Mouse (Mus musculus) hindbrain, embryonic 11.5 days (tissue): ENCODE results near the gene Srpk2. TPM values are rescaled to one million over a fixed set of nuclear protein-coding genes. Genes with fewer than 3 reads are reported as not detected.
"Not testable (repeated sequence)": the region's sequence is repeated elsewhere in the genome, so short reads cannot be mapped to it uniquely, and the experiment has no call there.

Experiments
- ATAC-seq: fragments of 200-750 bp; cut with Nextera tagmentation; 2 replicates; pipeline ENCODE4 v1.8.0; 2017; ENCODE audit warnings: mild to moderate bottlenecking, moderate TSS enrichment, moderate library complexity; ENCODE audit not compliant: low FRiP score
- DNase-seq: peaks from one replicate; pipeline ENCODE4 v3.0.0-alpha.2; 2015; ENCODE audit warnings: low spot score
- H3K27ac ChIP-seq: fragments of 300-500 bp; sonication (generic); 2 replicates; pipeline ENCODE4 v1.5.1; 2014; ENCODE audit warnings: mild to moderate bottlenecking, low read depth, low read length
- H3K27me3 ChIP-seq: fragments of 300-500 bp; sonication (generic); 2 replicates; pipeline ENCODE4 v1.6.1; 2014; ENCODE audit warnings: mild to moderate bottlenecking, low read length, moderate library complexity, mixed read lengths; ENCODE audit not compliant: control insufficient read depth, insufficient read depth
- H3K36me3 ChIP-seq: fragments of 300-500 bp; sonication (generic); 2 replicates; pipeline ENCODE4 v1.6.1; 2014; ENCODE audit warnings: mild to moderate bottlenecking, low read length, moderate library complexity, mixed read lengths; ENCODE audit not compliant: control insufficient read depth, insufficient read depth
- H3K4me1 ChIP-seq: fragments of 300-500 bp; sonication (generic); replicated peaks from 2 replicates; pipeline ENCODE4 v1.6.1; 2014; ENCODE audit warnings: low read length, mixed read lengths; ENCODE audit not compliant: control insufficient read depth, insufficient read depth
- H3K4me2 ChIP-seq: fragments of 300-500 bp; sonication (generic); replicated peaks from 2 replicates; pipeline ENCODE4 v1.6.1; 2014; ENCODE audit warnings: mild to moderate bottlenecking, low read depth, low read length
- H3K4me3 ChIP-seq: fragments of 300-500 bp; sonication (generic); 2 replicates; pipeline ENCODE4 v1.5.1; 2014; ENCODE audit warnings: low read depth, low read length
- H3K9ac ChIP-seq: fragments of 300-500 bp; sonication (generic); 2 replicates; pipeline ENCODE4 v1.6.1; 2014; ENCODE audit warnings: low read depth, low read length
- H3K9me3 ChIP-seq: fragments of 300-500 bp; sonication (generic); 2 replicates; pipeline ENCODE4 v1.6.1; 2016; ENCODE audit warnings: low read length; ENCODE audit not compliant: control insufficient read depth
- WGBS: fragments of 180-500 bp; shearing (Covaris S2); extraction: QIAGEN DNeasy Blood & Tissue Kit; methylation state at CpG from one replicate; pipeline ENCODE4 v1.1.7; 2014; 5-methylcytosine and 5-hydroxymethylcytosine counted together
- polyA plus RNA-seq: library from polyadenylated mRNA; unstranded; fragments of >200 nt; fragmentation: Nextera tagmentation; extraction: Ambion mirVana; gene quantifications from 2 replicates; pipeline ENCODE4 v1.2.1, GENCODE M21; 2014

Gene Srpk2
- 60.0 and 69.0 TPM in 2 replicates for polyA plus RNA-seq

GRCm38 (mm10) chr5:23684517-23684916 lies at the start of gene Srpk2:
TSS of gene Srpk2 (minus strand) at chr5:23684617.
- no peak for DNase-seq
- no peak for ATAC-seq
- 83% methylated on average over 1 of the region's 1 CpGs for WGBS
- H3K36me3 ChIP-seq, result no peaks in the 10 kb centered on the region
- no peak within 1 kb of the TSS for H3K4me2 ChIP-seq
- no peak within 1 kb of the TSS for H3K9ac ChIP-seq
- H3K4me1 ChIP-seq, result no peaks in the 10 kb centered on the region
- H3K27ac ChIP-seq, result no peak within 1 kb of the TSS
- H3K27me3 ChIP-seq, result no peaks in the 10 kb centered on the region
- H3K4me3 ChIP-seq, result no peak within 1 kb of the TSS
- no peaks in the 10 kb centered on the region for H3K9me3 ChIP-seq

- 94% methylated on average over 2 of the region's 2 CpGs for WGBS
- Histone ChIP-seq H3K36me3 (no peaks in the 10 kb centered on the region), H3K4me3 (no peak overlapping the region), H3K4me1 (no peaks in the 10 kb centered on the region), H3K9ac (no peak overlapping the region), H3K4me2 (no peak overlapping the region), H3K27ac (no peak overlapping the region), H3K27me3 (no peaks in the 10 kb centered on the region), H3K9me3 (no peaks in the 10 kb centered on the region)
- DNase-seq, result no peak
- no peak for ATAC-seq
These were observed 37.5 kb upstream of the Srpk2 start for GRCm38 (mm10) chr5:23721956-23722355.

- Histone ChIP-seq H3K4me2 (no peak overlapping the region), H3K4me3 (no peak overlapping the region), H3K9me3 (no peaks in the 10 kb centered on the region), H3K4me1 (no peaks in the 10 kb centered on the region), H3K27ac (no peak overlapping the region), H3K9ac (no peak overlapping the region), H3K36me3 (no peaks in the 10 kb centered on the region), H3K27me3 (no peaks in the 10 kb centered on the region)
- ATAC-seq, result no peak
- 81% methylated on average over 4 of the region's 4 CpGs for WGBS
- no peak for DNase-seq
These were observed 34.5 kb upstream of the Srpk2 start for GRCm38 (mm10) chr5:23718881-23719328.

- no peak for ATAC-seq
- H3K9ac ChIP-seq, result no peak overlapping the region
- 59% methylated on average over 1 of the region's 1 CpGs for WGBS
These were observed 33.7 kb upstream of the Srpk2 start for GRCm38 (mm10) chr5:23718182-23718534.

GRCm38 (mm10) chr5:23717469-23718181 lies 33.2 kb upstream of the Srpk2 start:
- DNase-seq (no peak), ATAC-seq (no peak)
- WGBS, result 80% methylated on average over 3 of the region's 3 CpGs
- H3K9ac ChIP-seq, result no peak overlapping the region
- H3K4me2 ChIP-seq, result no peak overlapping the region
- H3K9me3 ChIP-seq, result no peaks in the 10 kb centered on the region
- H3K4me3 ChIP-seq, result no peak overlapping the region
- no peaks in the 10 kb centered on the region for H3K4me1 ChIP-seq
- no peak overlapping the region for H3K27ac ChIP-seq
- no peaks in the 10 kb centered on the region for H3K27me3 ChIP-seq
- no peaks in the 10 kb centered on the region for H3K36me3 ChIP-seq

More at GRCm38 (mm10) chr5:23718182-23718534, 33.7 kb upstream of the Srpk2 start:
- Histone ChIP-seq H3K4me3 (no peak overlapping the region), H3K4me2 (no peak overlapping the region), H3K9me3 (no peaks in the 10 kb centered on the region), H3K27me3 (no peaks in the 10 kb centered on the region), H3K4me1 (no peaks in the 10 kb centered on the region), H3K27ac (no peak overlapping the region), H3K36me3 (no peaks in the 10 kb centered on the region)
- DNase-seq, result no peak

- no peak overlapping the region for H3K4me3 ChIP-seq
- WGBS, result 90% methylated on average over 8 of the region's 8 CpGs
- H3K27me3 ChIP-seq, result no peaks in the 10 kb centered on the region
- H3K4me1 ChIP-seq, result no peaks in the 10 kb centered on the region
- H3K4me2 ChIP-seq, result no peak overlapping the region
- DNase-seq (no peak), ATAC-seq (no peak)
- no peak overlapping the region for H3K27ac ChIP-seq
- 0 out of 2 replicates have a peak, but pooled peaks cover 2% of the 10 kb centered on the region for H3K9me3 ChIP-seq
- no peak overlapping the region for H3K9ac ChIP-seq
- H3K36me3 ChIP-seq, result peaks cover 14% of the 10 kb centered on the region; the same call in 1 of the 2 replicates
These were observed 29.3 kb upstream of the Srpk2 start for GRCm38 (mm10) chr5:23713401-23714335.

- H3K27me3 ChIP-seq, result no peaks in the 10 kb centered on the region
These were observed 27.9 kb upstream of the Srpk2 start for GRCm38 (mm10) chr5:23712130-23713001.

GRCm38 (mm10) chr5:23711671-23712129 lies 27.3 kb upstream of the Srpk2 start:
- not testable (repeated sequence) for H3K4me1 ChIP-seq, H3K9me3 ChIP-seq, ATAC-seq, H3K27ac ChIP-seq, DNase-seq, H3K27me3 ChIP-seq
- H3K4me2 ChIP-seq, result peak overlapping the region; percentile 60
- peaks cover 22% of the 10 kb centered on the region for H3K36me3 ChIP-seq
- peak overlapping the region; percentile 65 for H3K4me3 ChIP-seq
- H3K9ac ChIP-seq, result peak overlapping the region; percentile 67
- WGBS, result 71% methylated on average over 6 of the region's 6 CpGs

More at GRCm38 (mm10) chr5:23712130-23713001, 27.9 kb upstream of the Srpk2 start:
- H3K9ac ChIP-seq, result peak overlapping the region; percentile 67
- H3K4me3 ChIP-seq, result peak overlapping the region; percentile 65
- no peaks in the 10 kb centered on the region for H3K4me1 ChIP-seq
- 6% methylated on average over 59 of the region's 60 CpGs for WGBS
- ATAC-seq, result peak; percentile 99
- peak overlapping the region; percentile 33; the same call in 1 of the 2 replicates for H3K27ac ChIP-seq
- 0 out of 2 replicates have a peak, but pooled peaks cover 2% of the 10 kb centered on the region for H3K9me3 ChIP-seq
- H3K4me2 ChIP-seq, result peak overlapping the region; percentile 60
- DNase-seq, result peak; percentile 79
- peaks cover 17% of the 10 kb centered on the region for H3K36me3 ChIP-seq
